In genomic region chr8:120752082-120752452, GRCm38 (mm10) we compare ENCODE assay signal across 8 mouse cellular contexts. TPM values are rescaled to one million over a fixed set of nuclear protein-coding genes. Genes with fewer than 3 reads are reported as not detected.
DNase-seq lines count a peak whose midpoint lies in the region; ATAC-seq and TF ChIP-seq lines count a peak whose summit lies in the region.

No protein-coding gene starts in this region.

- no peak for TF ChIP-seq CTCF in left cerebral cortex, adult 2 months (IDR thresholded peaks at IDR 0.05)

- peak; percentile 40; the same call in 1 of the 2 replicates for ATAC-seq in heart, embryonic 13.5 days (ENCODE audit: extremely low read depth, insufficient number of reproducible peaks, low FRiP score, low TSS enrichment)
- ATAC-seq in megakaryocyte-erythroid progenitor cell, adult 5-6 weeks (replicated peaks; ENCODE audit: low FRiP score, low TSS enrichment, poor library complexity, severe bottlenecking), result peak; percentile 34; the same call in 1 of the 2 replicates

- DNase-seq in NIH3T3 (ENCODE audit: low read depth), result peak; percentile 34
- DNase-seq in c-Kit-positive CD71-negative TER-119-negative erythroid progenitor cells, embryonic 14.5 days (ENCODE audit: low read depth), result peak; percentile 24
- DNase-seq in kidney, postnatal 36 days, result peak; percentile 82 to 86
- DNase-seq in left cerebral cortex, adult 9 months (ENCODE audit: low spot score in 2 of 2), result no peak
- DNase-seq in left cerebral cortex, postnatal 36 days (ENCODE audit: low spot score in 2 of 2), result no peak
- no peak for DNase-seq in left cerebral cortex, adult 2 months (ENCODE audit: extremely low spot score in 1 of 2, low spot score in 2 of 2)

- intact Hi-C loops in left cerebral cortex, postnatal 36 days (cut with DNase I), result no loop called here
- intact Hi-C loops in left cerebral cortex, adult 2 months (cut with DNase I), result no loop called here

- H3K36me3 ChIP-seq in heart, embryonic 13.5 days, result 0 out of 2 replicates have a peak, but pooled peaks cover 4% of the 10 kb centered on the region

- peak overlapping the region; percentile 57 for H3K9ac ChIP-seq in heart, embryonic 13.5 days

- H3K27me3 ChIP-seq in heart, embryonic 13.5 days (replicated peaks), result peaks cover 14% of the 10 kb centered on the region

- 3% methylated on average over 12 of the region's 12 CpGs for WGBS in heart, embryonic 13.5 days

- H3K4me3 ChIP-seq in heart, embryonic 13.5 days, result peak overlapping the region; percentile 10; the same call in 1 of the 2 replicates
- H3K4me3 ChIP-seq in left cerebral cortex, adult 2 months, result no peak overlapping the region

- peak overlapping the region; percentile 82 for H3K27ac ChIP-seq in heart, embryonic 13.5 days (replicated peaks)
- H3K27ac ChIP-seq in left cerebral cortex, adult 2 months, result no peak overlapping the region

- H3K4me2 ChIP-seq in heart, embryonic 13.5 days, result peak overlapping the region; percentile 53

- H3K4me1 ChIP-seq in heart, embryonic 13.5 days, result peaks cover 29% of the 10 kb centered on the region

- H3K9me3 ChIP-seq in heart, embryonic 13.5 days, result no peaks in the 10 kb centered on the region

RNA-seq across cellular contexts. Expression of gene Irf8, which starts 15.9 kb away (rescaled TPM):
- 7.1 and 7.9 TPM in 2 replicates for polyA plus RNA-seq in heart, embryonic 13.5 days (2015; fragmentation: Nextera tagmentation; extraction: Ambion mirVana)
- total RNA-seq in megakaryocyte-erythroid progenitor cell, adult 5-6 weeks (2014; fragmentation: Nextera tagmentation), result 1.0 and 1.3 TPM in 2 replicates
- 3.7 and 6.9 TPM in 2 replicates for total RNA-seq in megakaryocyte-erythroid progenitor cell, adult 5-6 weeks (2017)
- 1 to 10 TPM; 5.2 to 5.5 TPM for total RNA-seq in left cerebral cortex, postnatal 36 days (2021)
- 1 to 10 TPM; 3.7 to 5.5 TPM for total RNA-seq in left cerebral cortex, adult 2 months (2021)

Comparison
In these comparisons a context has a peak if more than half of its experiments do, and no peak if none do; other contexts are left out.
1. DNase-seq: peak in NIH3T3 (single experiment), c-Kit-positive CD71-negative TER-119-negative erythroid progenitor cells, embryonic 14.5 days (single experiment) and kidney, postnatal 36 days (2 of 2); none in left cerebral cortex, adult 9 months (0 of 2), left cerebral cortex, postnatal 36 days (0 of 2) and left cerebral cortex, adult 2 months (0 of 2).